Mouse (Mus musculus): Measurements from ENCODE around the gene Atp13a2. TPM values are rescaled to one million over a fixed set of nuclear protein-coding genes. Genes with fewer than 3 reads are reported as not detected.
A peak's percentile ranks its signal among the peaks of the same experiment; 100 is the strongest.

The Atp13a2 gene
- total RNA-seq, 1 experiment: 31.1 TPM

DNA sequence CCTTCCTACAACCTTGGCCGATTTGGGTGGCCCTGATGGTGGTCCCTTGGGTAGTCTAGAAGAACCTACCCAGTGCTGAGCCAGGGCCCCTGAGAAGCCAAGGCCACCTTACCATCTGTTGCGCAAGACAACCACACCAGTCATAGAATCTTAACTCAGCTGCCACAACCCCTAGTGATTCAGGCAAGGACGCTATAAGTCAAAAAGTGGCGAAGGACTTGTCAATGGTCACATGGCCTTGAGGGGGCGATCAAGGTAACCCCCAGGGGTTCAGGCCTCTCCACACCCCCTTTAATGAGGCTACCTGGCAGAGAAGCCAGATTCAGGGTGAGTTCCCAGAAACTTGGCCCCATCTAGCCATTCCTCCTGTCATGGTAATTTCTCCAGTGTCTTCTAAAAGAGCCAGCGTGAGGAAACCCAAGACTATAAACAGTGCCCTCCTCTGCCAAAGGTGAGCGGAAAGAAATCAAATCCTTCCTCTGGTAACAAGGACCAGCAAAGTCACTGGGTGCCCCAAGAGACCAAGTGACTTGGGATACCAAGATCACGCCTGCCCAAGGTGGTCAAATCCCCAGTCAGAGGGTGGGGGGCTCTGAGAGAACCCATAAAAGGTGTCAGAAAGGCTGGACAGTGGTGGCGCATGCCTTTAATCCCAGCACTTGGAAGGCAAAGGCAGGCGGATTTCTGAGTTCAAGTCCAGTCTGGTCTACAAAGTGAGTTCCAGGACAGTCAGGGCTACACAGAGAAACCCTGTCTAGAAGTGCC lies 26.8 kb upstream of the Atp13a2 start:
- DNase-seq (ENCODE audit: low read depth, low spot score): no peak
- no peak for TF ChIP-seq HCFC1 (IDR thresholded peaks at IDR 0.05; ENCODE audit: borderline replicate concordance, insufficient read depth, low read length)
- Histone ChIP-seq H3K9me3 (ENCODE audit: control insufficient read depth, insufficient read depth, low read depth, low read length) (no peaks in the 10 kb centered on the region), H3K9ac (ENCODE audit: insufficient read depth, low read depth, low read length, poor library complexity, severe bottlenecking) (no peak overlapping the region), H3K27ac (ENCODE audit: insufficient read depth, low read depth, low read length, poor library complexity, severe bottlenecking) (no peak overlapping the region), H3K4me3 (ENCODE audit: insufficient read depth in 1 of 2, low read depth in 1 of 2, low read length in 2 of 2, poor library complexity in 1 of 2, severe bottlenecking in 1 of 2) (no peak overlapping the region), H3K36me3 (ENCODE audit: control insufficient read depth, insufficient read depth, low read length, poor library complexity, severe bottlenecking) (no peaks in the 10 kb centered on the region), H3K4me1 (ENCODE audit: control insufficient read depth in 2 of 2, insufficient read depth in 2 of 2, low read length in 2 of 2, poor library complexity in 1 of 2) (peaks cover 5 to 16% of the 10 kb centered on the region in 2 experiments; a peak in 3 of 4 replicates)
- in situ Hi-C loops (cut with MboI; ENCODE audit: low sequenced_read_pairs in 2 of 2, unreplicated experiment in 2 of 2): no loop called here

DNA sequence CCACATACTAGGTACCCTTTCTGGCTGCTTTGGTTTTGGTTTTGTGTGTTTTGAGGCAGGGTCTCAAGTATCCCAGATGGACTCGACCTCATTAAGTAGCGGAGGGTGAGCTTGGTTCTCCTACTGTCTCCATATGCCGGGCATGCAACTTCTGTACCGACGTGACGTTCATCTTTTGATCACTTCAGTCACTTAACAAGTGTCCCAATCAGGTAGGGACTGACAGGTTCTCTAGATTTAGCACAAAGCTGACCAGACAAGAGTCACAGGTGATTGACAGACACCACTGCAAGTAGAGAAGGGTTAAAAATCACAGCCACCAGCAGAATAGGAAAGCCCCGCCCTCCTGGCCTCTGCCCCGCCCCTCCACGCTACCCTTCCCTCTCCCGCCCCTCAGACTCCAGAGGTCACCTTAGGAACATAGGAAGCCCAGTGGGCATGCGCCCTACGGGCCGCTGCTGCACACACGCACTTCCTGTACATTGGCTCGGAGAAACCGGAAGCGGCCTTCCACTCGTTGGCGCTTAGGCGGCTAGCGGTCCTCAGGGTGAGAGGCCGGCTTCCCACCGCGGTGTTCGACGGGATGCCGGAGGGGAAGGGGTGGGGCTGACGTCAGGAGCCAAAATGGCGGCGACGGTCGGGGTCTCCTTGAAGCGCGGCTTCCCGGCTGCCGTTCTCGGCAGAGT lies 25.7 kb upstream of the Atp13a2 start, which contains the start of gene Sdhb:
Gene Sdhb (plus strand): TSS at position 423 of the 686 bp plus-strand sequence.
- in situ Hi-C loops (cut with MboI; ENCODE audit: low sequenced_read_pairs in 2 of 2, unreplicated experiment in 2 of 2): no loop called here
- H3K27ac ChIP-seq (ENCODE audit: insufficient read depth, low read depth, low read length, poor library complexity, severe bottlenecking): peak within 1 kb of the TSS; percentile 83
- no peak for TF ChIP-seq ZNF384 (IDR thresholded peaks at IDR 0.05; ENCODE audit: low read depth, low read length)
- no peak for TF ChIP-seq ZC3H11A (IDR thresholded peaks at IDR 0.05; ENCODE audit: borderline replicate concordance, low read depth, low read length)
- TF ChIP-seq MAFK (IDR thresholded peaks at IDR 0.05; ENCODE audit: insufficient read depth, low read depth, low read length): no peak
- TF ChIP-seq CHD2 (IDR thresholded peaks at IDR 0.05; ENCODE audit: low read depth, low read length): no peak
- TF ChIP-seq HCFC1 (IDR thresholded peaks at IDR 0.05; ENCODE audit: borderline replicate concordance, insufficient read depth, low read length): no peak
- no peaks in the 10 kb centered on the region for H3K36me3 ChIP-seq (ENCODE audit: control insufficient read depth, insufficient read depth, low read length, poor library complexity, severe bottlenecking)
- peak; percentile 98 for DNase-seq (ENCODE audit: low read depth, low spot score)
- peak within 1 kb of the TSS; percentile 96 for H3K9ac ChIP-seq (ENCODE audit: insufficient read depth, low read depth, low read length, poor library complexity, severe bottlenecking)
- H3K4me3 ChIP-seq (ENCODE audit: insufficient read depth in 1 of 2, low read depth in 1 of 2, low read length in 2 of 2, poor library complexity in 1 of 2, severe bottlenecking in 1 of 2): peak within 1 kb of the TSS; percentile 96 to 100
- peaks cover 5 to 16% of the 10 kb centered on the region in 2 experiments; a peak in 3 of 4 replicates for H3K4me1 ChIP-seq (ENCODE audit: control insufficient read depth in 2 of 2, insufficient read depth in 2 of 2, low read length in 2 of 2, poor library complexity in 1 of 2)
- H3K9me3 ChIP-seq (ENCODE audit: control insufficient read depth, insufficient read depth, low read depth, low read length): no peaks in the 10 kb centered on the region

DNA sequence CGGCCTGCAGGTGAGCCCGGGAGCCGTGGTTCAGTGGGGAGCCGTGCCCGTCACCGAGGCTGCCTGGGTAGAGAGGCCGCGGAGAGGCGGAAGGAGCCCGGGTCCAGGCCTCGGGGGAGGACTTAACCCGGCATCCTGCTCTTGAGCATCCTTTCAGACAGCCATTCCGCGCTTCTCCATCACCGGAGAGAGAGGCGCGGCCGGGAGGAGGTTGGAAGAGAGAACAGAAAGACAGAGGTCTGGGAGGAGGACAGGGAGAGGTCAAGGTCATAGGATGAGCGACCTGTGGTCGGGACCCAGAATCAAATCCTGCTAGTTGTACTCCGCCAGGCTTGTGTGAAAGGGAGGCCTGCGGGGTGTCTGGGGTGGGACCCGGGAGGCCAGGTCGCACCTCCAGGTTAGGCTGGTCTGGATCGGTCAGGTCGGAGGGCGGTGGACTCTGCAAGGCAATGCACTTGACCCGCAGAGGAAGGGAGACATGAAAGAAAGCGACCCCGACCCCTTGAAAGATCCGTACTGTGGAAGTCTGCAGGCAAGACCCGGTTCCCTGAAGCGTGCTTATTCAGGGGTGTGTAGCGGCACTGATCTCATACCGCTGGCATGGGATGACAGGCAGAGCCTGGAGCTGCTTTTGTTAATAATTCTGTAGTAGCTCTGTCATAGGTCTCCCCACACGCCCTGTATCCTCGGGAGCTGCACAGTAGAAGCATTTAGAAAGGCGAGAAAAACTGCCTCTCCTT lies 25.0 kb upstream of the Atp13a2 start:
- H3K4me3 ChIP-seq (ENCODE audit: insufficient read depth in 1 of 2, low read depth in 1 of 2, low read length in 2 of 2, poor library complexity in 1 of 2, severe bottlenecking in 1 of 2): peak overlapping the region; percentile 96 to 100
- H3K9ac ChIP-seq (ENCODE audit: insufficient read depth, low read depth, low read length, poor library complexity, severe bottlenecking): peak overlapping the region; percentile 96
- H3K27ac ChIP-seq (ENCODE audit: insufficient read depth, low read depth, low read length, poor library complexity, severe bottlenecking): peak overlapping the region; percentile 83
- TF ChIP-seq HCFC1 (IDR thresholded peaks at IDR 0.05; ENCODE audit: borderline replicate concordance, insufficient read depth, low read length): no peak
- no peak for TF ChIP-seq CHD2 (IDR thresholded peaks at IDR 0.05; ENCODE audit: low read depth, low read length)
- TF ChIP-seq MAFK (IDR thresholded peaks at IDR 0.05; ENCODE audit: insufficient read depth, low read depth, low read length): no peak
- TF ChIP-seq ZNF384 (IDR thresholded peaks at IDR 0.05; ENCODE audit: low read depth, low read length): no peak
- no peak for DNase-seq (ENCODE audit: low read depth, low spot score)
- peaks cover 3 to 18% of the 10 kb centered on the region in 2 experiments; a peak in 3 of 4 replicates for H3K4me1 ChIP-seq (ENCODE audit: control insufficient read depth in 2 of 2, insufficient read depth in 2 of 2, low read length in 2 of 2, poor library complexity in 1 of 2)
- no peaks in the 10 kb centered on the region for H3K36me3 ChIP-seq (ENCODE audit: control insufficient read depth, insufficient read depth, low read length, poor library complexity, severe bottlenecking)
- no peaks in the 10 kb centered on the region for H3K9me3 ChIP-seq (ENCODE audit: control insufficient read depth, insufficient read depth, low read depth, low read length)
- in situ Hi-C loops (cut with MboI; ENCODE audit: low sequenced_read_pairs in 2 of 2, unreplicated experiment in 2 of 2): no loop called here

DNA sequence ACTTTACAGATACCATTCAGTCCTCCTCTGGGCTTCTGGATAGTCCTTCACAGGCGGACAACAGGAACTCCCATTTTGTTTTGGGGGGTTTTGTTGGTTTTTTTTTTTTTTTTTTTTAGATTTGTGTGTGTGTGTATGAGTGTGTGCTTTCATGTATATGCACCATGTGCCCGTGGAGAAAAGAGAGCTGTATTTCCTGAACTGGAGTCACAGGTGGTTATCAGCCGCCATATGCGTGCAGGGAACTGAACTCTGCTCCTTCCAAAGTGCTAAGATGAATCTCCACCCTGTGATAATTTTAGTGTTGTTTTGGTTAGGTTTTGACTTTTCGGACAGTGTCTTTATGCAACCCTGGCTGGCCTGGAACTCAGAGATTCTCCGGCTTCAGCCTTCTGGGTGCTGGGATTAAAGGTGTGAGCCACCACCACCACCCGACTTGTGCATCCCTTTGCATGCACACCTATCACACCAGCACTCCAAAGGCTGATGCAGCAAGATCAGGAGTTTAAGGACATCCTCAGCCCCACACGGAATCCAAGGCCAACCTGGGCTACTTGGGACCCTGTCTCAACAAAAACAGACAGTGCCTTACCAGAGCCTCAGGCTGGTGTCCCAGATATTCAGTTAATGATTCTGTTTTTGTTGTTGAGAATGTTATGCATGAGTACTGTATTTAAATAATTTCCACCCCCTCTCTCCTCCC lies 24.3 kb upstream of the Atp13a2 start:
- no peak overlapping the region for H3K27ac ChIP-seq (ENCODE audit: insufficient read depth, low read depth, low read length, poor library complexity, severe bottlenecking)
- in situ Hi-C loops (cut with MboI; ENCODE audit: low sequenced_read_pairs in 2 of 2, unreplicated experiment in 2 of 2): no loop called here
- H3K4me3 ChIP-seq (ENCODE audit: insufficient read depth in 1 of 2, low read depth in 1 of 2, low read length in 2 of 2, poor library complexity in 1 of 2, severe bottlenecking in 1 of 2): peak overlapping the region; percentile 96 to 100; a peak in 3 of 4 replicates
- no peak for TF ChIP-seq HCFC1 (IDR thresholded peaks at IDR 0.05; ENCODE audit: borderline replicate concordance, insufficient read depth, low read length)
- no peak for TF ChIP-seq ZC3H11A (IDR thresholded peaks at IDR 0.05; ENCODE audit: borderline replicate concordance, low read depth, low read length)
- no peak for TF ChIP-seq CHD2 (IDR thresholded peaks at IDR 0.05; ENCODE audit: low read depth, low read length)
- no peak for DNase-seq (ENCODE audit: low read depth, low spot score)
- H3K4me1 ChIP-seq (ENCODE audit: control insufficient read depth in 2 of 2, insufficient read depth in 2 of 2, low read length in 2 of 2, poor library complexity in 1 of 2): peaks cover 5 to 16% of the 10 kb centered on the region in 2 experiments
- H3K9me3 ChIP-seq (ENCODE audit: control insufficient read depth, insufficient read depth, low read depth, low read length): no peaks in the 10 kb centered on the region
- no peaks in the 10 kb centered on the region for H3K36me3 ChIP-seq (ENCODE audit: control insufficient read depth, insufficient read depth, low read length, poor library complexity, severe bottlenecking)
- peak overlapping the region; percentile 96; the same call in 1 of the 2 replicates for H3K9ac ChIP-seq (ENCODE audit: insufficient read depth, low read depth, low read length, poor library complexity, severe bottlenecking)
